Comparison of ENCODE assay signal across 26 mouse cellular contexts in the genomic region with DNA sequence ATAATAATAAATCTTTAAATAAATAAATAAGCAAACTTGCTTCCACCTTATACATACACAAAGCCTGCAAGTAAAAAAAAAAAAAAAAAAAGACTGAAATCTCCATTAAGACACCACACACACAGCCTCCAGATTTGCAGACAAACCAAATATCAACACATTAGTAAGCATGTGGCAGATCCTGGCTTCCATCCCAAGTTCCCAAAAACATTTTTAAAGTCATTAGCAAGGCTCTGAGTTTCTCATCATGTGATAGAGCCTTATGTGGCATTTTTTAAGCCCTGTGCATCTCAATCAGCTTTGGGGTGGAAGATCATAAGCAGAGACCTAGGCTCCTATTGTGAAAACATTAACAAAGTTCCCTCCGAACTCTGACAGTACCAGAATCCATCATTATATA. TPM values are rescaled to one million over a fixed set of nuclear protein-coding genes. Genes with fewer than 3 reads are reported as not detected.
DNase-seq lines count a peak whose midpoint lies in the region; ATAC-seq lines count a peak whose summit lies in the region.
"Had no signal": no experiment of that assay in that cellular context is flagged by ENCODE, and none has a peak within 500 bp of the region (broad histone marks: within the 10 kb centered on the region; RNA-seq: fewer than 3 reads in every experiment).

No protein-coding gene starts in this region.

- H3K9me3 ChIP-seq in forebrain, embryonic 14.5 days (replicated peaks; ENCODE audit: control insufficient read depth, low read length) = no peaks in the 10 kb centered on the region
- no peaks in the 10 kb centered on the region for H3K9me3 ChIP-seq in forebrain, embryonic 12.5 days
- H3K9me3 ChIP-seq: forebrain, embryonic 10.5 days; heart, embryonic 10.5 days; heart, embryonic 13.5 days; hindbrain, embryonic 15.5 days had no signal

- H3K27me3 ChIP-seq in forebrain, embryonic 14.5 days (replicated peaks; ENCODE audit: control insufficient read depth, insufficient read depth, low read length) = no peaks in the 10 kb centered on the region
- no peaks in the 10 kb centered on the region for H3K27me3 ChIP-seq in forebrain, embryonic 12.5 days
- H3K27me3 ChIP-seq: heart, embryonic 13.5 days; hindbrain, embryonic 15.5 days had no signal

- H3K36me3 ChIP-seq in forebrain, embryonic 14.5 days (ENCODE audit: control insufficient read depth, insufficient read depth, low read length) = no peaks in the 10 kb centered on the region
- H3K36me3 ChIP-seq in forebrain, embryonic 12.5 days (replicated peaks) = no peaks in the 10 kb centered on the region
- H3K36me3 ChIP-seq: forebrain, embryonic 10.5 days; heart, embryonic 10.5 days; heart, embryonic 13.5 days; hindbrain, embryonic 15.5 days had no signal

- ATAC-seq in forebrain, embryonic 14.5 days = no peak
- no peak for ATAC-seq in forebrain, embryonic 12.5 days (ENCODE audit: low FRiP score)
- ATAC-seq in megakaryocyte, adult 5-6 weeks (ENCODE audit: poor library complexity, severe bottlenecking) = no peak
- ATAC-seq: intestine, postnatal 0 days; Patski had no signal

- H3K4me3 ChIP-seq in forebrain, embryonic 14.5 days (ENCODE audit: low read depth, low read length) = no peak overlapping the region
- no peak overlapping the region for H3K4me3 ChIP-seq in forebrain, embryonic 12.5 days (replicated peaks)
- H3K4me3 ChIP-seq: forebrain, embryonic 10.5 days; heart, adult 2 months; heart, embryonic 10.5 days; heart, embryonic 13.5 days; hindbrain, embryonic 15.5 days had no signal

- no peak overlapping the region for H3K27ac ChIP-seq in forebrain, embryonic 14.5 days (ENCODE audit: low read depth, low read length)
- H3K27ac ChIP-seq in forebrain, embryonic 12.5 days = no peak overlapping the region
- H3K27ac ChIP-seq: forebrain, embryonic 10.5 days; heart, adult 2 months; heart, embryonic 10.5 days; heart, embryonic 13.5 days; hindbrain, embryonic 15.5 days had no signal

- no peaks in the 10 kb centered on the region for H3K4me1 ChIP-seq in forebrain, embryonic 14.5 days (ENCODE audit: control insufficient read depth, insufficient read depth, low read length)
- no peaks in the 10 kb centered on the region for H3K4me1 ChIP-seq in forebrain, embryonic 12.5 days
- H3K4me1 ChIP-seq: forebrain, embryonic 10.5 days; heart, embryonic 10.5 days; heart, embryonic 13.5 days; hindbrain, embryonic 15.5 days had no signal

- H3K4me2 ChIP-seq in forebrain, embryonic 14.5 days (ENCODE audit: low read length) = no peak overlapping the region
- H3K4me2 ChIP-seq in forebrain, embryonic 12.5 days = no peak overlapping the region
- H3K4me2 ChIP-seq: heart, embryonic 13.5 days; hindbrain, embryonic 15.5 days had no signal

- no peak overlapping the region for H3K9ac ChIP-seq in forebrain, embryonic 14.5 days (ENCODE audit: low read length)
- no peak overlapping the region for H3K9ac ChIP-seq in forebrain, embryonic 12.5 days
- H3K9ac ChIP-seq: heart, embryonic 13.5 days; hindbrain, embryonic 15.5 days had no signal

- 70% methylated on average over 1 of the region's 1 CpGs for WGBS in forebrain, embryonic 14.5 days
- WGBS in forebrain, embryonic 12.5 days = 75% methylated on average over 1 of the region's 1 CpGs

- peak; percentile 66 for DNase-seq in forebrain, embryonic 14.5 days (ENCODE audit: low spot score)
- peak; percentile 14 for DNase-seq in layer of hippocampus, adult 9-11 months
- no peak for DNase-seq in layer of hippocampus, postnatal 36 days
- peak; percentile 4 for DNase-seq in telencephalon, adult 2 months (ENCODE audit: low read depth, low spot score)
- DNase-seq: adrenal gland, postnatal 10 days; cerebellum, adult 11-12 months; cerebellum, adult 8-10 months; cerebellum, postnatal 10 days; gastrocnemius, postnatal 10 days; gastrocnemius, postnatal 36 days; heart, adult 2 months; heart, postnatal 14 days; heart, postnatal 4 days; kidney, adult 2 months had no signal

RNA-seq across cellular contexts. Expression of gene Tex11, which starts 5.8 kb away (rescaled TPM):
- polyA plus RNA-seq in forebrain, embryonic 14.5 days (2014; fragmentation: Nextera tagmentation; extraction: Ambion mirVana) = 0.06 TPM in 1 of 2 replicates, not detected in the other
- not detected in 2 replicates for polyA plus RNA-seq in forebrain, embryonic 12.5 days (2016; fragmentation: Nextera tagmentation; extraction: Ambion mirVana)
- total RNA-seq in layer of hippocampus, postnatal 36 days (2021) = not detected
- total RNA-seq in megakaryocyte, adult 5-6 weeks (2015) = 0.49 and 1.0 TPM in 2 replicates
- total RNA-seq in megakaryocyte, adult 5-6 weeks (2017) = 0.48 and 0.69 TPM in 2 replicates
- total RNA-seq: adrenal gland, adult 18-20 months; adrenal gland, postnatal 10 days; gastrocnemius, adult 18-20 months; gastrocnemius, postnatal 10 days; gastrocnemius, postnatal 36 days; granulocyte monocyte progenitor cell, adult 5-6 weeks had no signal
- polyA plus RNA-seq: embryonic facial prominence, embryonic 11.5 days; forebrain, embryonic 10.5 days; hindbrain, embryonic 15.5 days; kidney, adult 2 months; Patski had no signal

RNA-seq across cellular contexts. Expression of gene Slc7a3, which starts 20.6 kb away (rescaled TPM):
- polyA plus RNA-seq in forebrain, embryonic 14.5 days (2014; fragmentation: Nextera tagmentation; extraction: Ambion mirVana) = 1.9 and 2.2 TPM in 2 replicates
- polyA plus RNA-seq in forebrain, embryonic 12.5 days (2016; fragmentation: Nextera tagmentation; extraction: Ambion mirVana) = 1.3 and 1.8 TPM in 2 replicates
- 1 to 10 TPM; 4.8 to 6.8 TPM for total RNA-seq in layer of hippocampus, postnatal 36 days (2021)
- not detected in 2 replicates for total RNA-seq in megakaryocyte, adult 5-6 weeks (2015)
- not detected in 2 replicates for total RNA-seq in megakaryocyte, adult 5-6 weeks (2017)
- total RNA-seq: gastrocnemius, adult 18-20 months; gastrocnemius, postnatal 36 days; granulocyte monocyte progenitor cell, adult 5-6 weeks; heart, adult 2 months; heart, postnatal 4 days had no signal

Comparison
In these comparisons a context has a peak if more than half of its experiments do, and no peak if none do; other contexts are left out.
1. DNase-seq: peak in forebrain, embryonic 14.5 days (single experiment), layer of hippocampus, adult 9-11 months (single experiment) and telencephalon, adult 2 months (single experiment); none in layer of hippocampus, postnatal 36 days (0 of 2).
2. RNA of gene Slc7a3, which starts 20.6 kb away (total RNA-seq): 4.8 to 6.8 TPM in layer of hippocampus, postnatal 36 days; not detected in megakaryocyte, adult 5-6 weeks; every median in the first group is over 4 times any median in the second.